Mouse (Mus musculus) lung, postnatal 0 days (tissue): ENCODE results near the gene Fgf15.

Experiments used
- CTCF ChIP-seq: IDR thresholded peaks from 2 replicates; pipeline ENCODE4 v1.5.1; 2016; ENCODE audit warnings: antibody characterized with exemption, mild to moderate bottlenecking
- EP300 ChIP-seq: IDR thresholded peaks from 2 replicates; pipeline ENCODE4 v1.6.1; 2016; ENCODE audit warnings: antibody characterized with exemption, mild to moderate bottlenecking, control low read depth

DNA sequence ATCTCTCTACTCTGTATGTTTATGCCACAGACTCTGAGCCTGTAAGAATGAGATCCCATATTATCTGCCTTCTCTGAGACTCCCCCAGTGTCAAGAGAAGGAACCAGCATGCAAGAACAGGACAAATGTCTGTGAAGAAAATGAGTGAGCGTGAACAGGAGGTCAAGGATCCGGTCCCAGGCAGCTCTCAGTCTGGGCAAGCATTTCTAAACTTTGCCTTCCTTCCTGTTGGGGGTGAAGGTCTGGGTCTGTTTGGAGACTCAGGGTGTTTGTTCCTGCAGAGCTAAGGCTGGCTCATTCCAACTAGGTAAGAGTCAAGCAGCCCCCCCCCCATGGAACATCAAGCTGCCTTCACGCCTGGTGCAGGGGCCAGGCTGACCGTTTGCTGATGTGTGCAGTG, 23.9 kb upstream of the Fgf15 start:
- TF ChIP-seq CTCF (no peak), EP300 (no peak)
